Mouse (Mus musculus): ENCODE results near the gene Chsy1. TPM values are rescaled to one million over a fixed set of nuclear protein-coding genes. Genes with fewer than 3 reads are reported as not detected.
A peak's percentile ranks its signal among the peaks of the same experiment; 100 is the strongest.

Gene Chsy1
- polyA plus RNA-seq, 1 experiment from 2014 or later, result 10.0 TPM

GRCm38 (mm10) chr7:66159961-66160360, 50.6 kb downstream of the Chsy1 start:
- Histone ChIP-seq H3K4me2 (ENCODE audit: low read length) (no peak overlapping the region), H3K4me3 (ENCODE audit: low read length) (no peak overlapping the region), H3K36me3 (ENCODE audit: control insufficient read depth, insufficient read depth, low read length) (no peaks in the 10 kb centered on the region), H3K9ac (ENCODE audit: low read depth, low read length) (no peak overlapping the region), H3K4me1 (ENCODE audit: control insufficient read depth, insufficient read depth, low read depth, low read length) (peaks cover 18% of the 10 kb centered on the region), H3K27ac (ENCODE audit: low read depth, low read length) (no peak overlapping the region), H3K9me3 (ENCODE audit: control insufficient read depth, low read length) (no peaks in the 10 kb centered on the region), H3K27me3 (replicated peaks; ENCODE audit: control insufficient read depth, insufficient read depth, low read length) (no peaks in the 10 kb centered on the region)
- no peak for ATAC-seq
- 33% methylated on average over 5 of the region's 5 CpGs for WGBS

DNA sequence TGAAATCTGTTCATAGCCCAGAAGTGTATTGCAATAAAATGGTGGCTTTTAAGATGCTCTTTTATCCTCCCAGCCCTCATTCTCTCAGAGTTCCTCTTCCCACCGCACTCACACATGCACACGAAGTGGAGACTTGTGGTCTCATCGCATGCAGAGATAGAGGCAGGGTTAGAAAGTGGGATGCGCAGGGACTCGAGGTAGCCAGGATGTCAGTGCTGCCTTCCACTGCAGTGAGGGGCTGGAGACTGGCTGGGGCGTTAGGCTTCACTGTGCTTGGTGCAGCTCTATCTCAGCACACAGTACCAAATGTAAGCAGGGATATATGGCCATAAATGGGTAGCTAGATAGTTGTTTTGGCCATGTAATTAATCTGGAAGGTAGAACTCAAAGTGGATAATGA, 52.5 kb downstream of the Chsy1 start:
- no peaks in the 10 kb centered on the region for H3K36me3 ChIP-seq (ENCODE audit: control insufficient read depth, insufficient read depth, low read length)
- 92% methylated on average over 6 of the region's 6 CpGs for WGBS
- H3K9ac ChIP-seq (ENCODE audit: low read depth, low read length), result no peak overlapping the region
- ATAC-seq, result no peak
- H3K27me3 ChIP-seq (replicated peaks; ENCODE audit: control insufficient read depth, insufficient read depth, low read length), result no peaks in the 10 kb centered on the region
- H3K9me3 ChIP-seq (ENCODE audit: control insufficient read depth, low read length), result no peaks in the 10 kb centered on the region
- peaks cover 21% of the 10 kb centered on the region for H3K4me1 ChIP-seq (ENCODE audit: control insufficient read depth, insufficient read depth, low read depth, low read length)
- no peak overlapping the region for H3K4me3 ChIP-seq (ENCODE audit: low read length)
- H3K4me2 ChIP-seq (ENCODE audit: low read length), result no peak overlapping the region
- H3K27ac ChIP-seq (ENCODE audit: low read depth, low read length), result no peak overlapping the region

DNA sequence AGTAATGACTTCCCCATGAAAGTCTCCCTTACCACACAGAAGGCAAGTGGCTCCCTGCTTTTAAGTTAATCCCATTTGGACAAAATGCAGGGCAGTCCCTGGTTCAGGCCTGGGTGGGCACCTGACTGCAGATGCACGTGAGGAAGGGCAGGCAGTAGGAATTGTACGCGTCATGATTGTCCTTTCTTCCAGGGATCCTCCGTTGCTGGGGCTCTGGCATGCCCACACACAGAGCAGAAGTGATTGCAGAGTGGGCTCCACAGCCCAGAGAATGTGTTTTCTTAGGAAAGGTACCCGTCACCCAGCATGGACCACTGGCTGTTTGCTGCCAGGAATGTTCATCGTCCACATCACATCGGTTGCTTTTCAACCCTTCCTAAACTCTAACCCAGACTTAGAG, 53.2 kb downstream of the Chsy1 start:
- no peak for ATAC-seq
- Histone ChIP-seq H3K9ac (ENCODE audit: low read depth, low read length) (no peak overlapping the region), H3K9me3 (ENCODE audit: control insufficient read depth, low read length) (no peaks in the 10 kb centered on the region), H3K27me3 (replicated peaks; ENCODE audit: control insufficient read depth, insufficient read depth, low read length) (no peaks in the 10 kb centered on the region), H3K4me3 (ENCODE audit: low read length) (no peak overlapping the region), H3K4me1 (ENCODE audit: control insufficient read depth, insufficient read depth, low read depth, low read length) (peaks cover 18% of the 10 kb centered on the region), H3K4me2 (ENCODE audit: low read length) (no peak overlapping the region), H3K36me3 (ENCODE audit: control insufficient read depth, insufficient read depth, low read length) (no peaks in the 10 kb centered on the region), H3K27ac (ENCODE audit: low read depth, low read length) (no peak overlapping the region)
- 63% methylated on average over 7 of the region's 7 CpGs for WGBS

DNA sequence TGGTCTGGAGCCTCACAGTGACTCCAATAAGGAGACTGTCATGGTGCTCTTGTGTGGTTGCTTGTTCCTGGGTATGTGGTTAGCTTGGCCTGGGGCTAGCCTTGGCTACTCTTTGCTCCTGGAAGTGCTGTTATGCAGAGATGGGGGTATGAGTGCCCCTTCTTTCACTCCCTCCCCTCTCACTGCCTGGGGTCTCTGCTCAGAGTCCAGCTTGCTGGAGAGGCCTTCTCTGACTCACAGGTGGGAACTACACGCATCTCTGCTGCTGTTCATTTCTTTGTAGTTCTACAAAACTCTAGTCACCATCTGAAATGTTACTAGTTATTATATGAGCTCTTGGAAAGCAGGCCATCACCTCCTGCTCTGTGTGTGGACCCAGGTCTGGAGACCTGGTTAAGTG, 53.7 kb downstream of the Chsy1 start:
- ATAC-seq, result no peak
- Histone ChIP-seq H3K4me1 (ENCODE audit: control insufficient read depth, insufficient read depth, low read depth, low read length) (peaks cover 15% of the 10 kb centered on the region), H3K27ac (ENCODE audit: low read depth, low read length) (no peak overlapping the region), H3K4me3 (ENCODE audit: low read length) (no peak overlapping the region), H3K27me3 (replicated peaks; ENCODE audit: control insufficient read depth, insufficient read depth, low read length) (no peaks in the 10 kb centered on the region), H3K4me2 (ENCODE audit: low read length) (no peak overlapping the region), H3K36me3 (ENCODE audit: control insufficient read depth, insufficient read depth, low read length) (no peaks in the 10 kb centered on the region), H3K9me3 (ENCODE audit: control insufficient read depth, low read length) (no peaks in the 10 kb centered on the region), H3K9ac (ENCODE audit: low read depth, low read length) (no peak overlapping the region)
- 77% methylated on average over 1 of the region's 1 CpGs for WGBS

DNA sequence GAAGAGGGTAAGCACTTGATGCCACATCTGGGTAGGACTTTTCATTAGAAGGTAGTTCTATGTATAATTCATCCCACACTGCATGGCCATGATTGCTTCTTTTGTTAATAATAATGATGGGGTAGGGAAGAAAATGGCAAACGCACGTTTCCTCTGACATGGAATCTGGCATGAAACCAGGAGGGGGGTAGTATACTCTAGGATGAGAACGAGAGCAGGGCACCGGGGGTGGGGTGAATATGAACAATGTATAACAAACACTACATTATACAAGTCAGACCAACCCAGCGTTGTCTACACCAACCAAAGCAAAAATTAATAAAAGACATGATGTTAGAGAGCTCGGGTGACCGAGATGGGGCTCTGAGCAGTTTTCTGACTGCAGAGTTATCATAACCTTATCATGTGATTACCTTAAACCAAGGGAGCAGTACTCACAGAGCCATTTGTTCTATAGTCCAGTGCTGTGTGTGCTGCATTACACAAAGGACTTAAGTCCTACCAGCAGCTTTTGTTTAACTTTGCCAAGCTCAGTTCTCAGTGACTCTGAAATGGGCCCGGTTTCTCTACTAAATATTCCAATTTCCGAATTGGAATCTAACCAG, 55.2 kb downstream of the Chsy1 start:
- H3K27ac ChIP-seq (ENCODE audit: low read depth, low read length), result no peak overlapping the region
- no peaks in the 10 kb centered on the region for H3K9me3 ChIP-seq (ENCODE audit: control insufficient read depth, low read length)
- H3K4me1 ChIP-seq (ENCODE audit: control insufficient read depth, insufficient read depth, low read depth, low read length), result peaks cover 13% of the 10 kb centered on the region; the same call in 1 of the 2 replicates
- no peak overlapping the region for H3K4me2 ChIP-seq (ENCODE audit: low read length)
- no peak for ATAC-seq
- WGBS, result 61% methylated on average over 9 of the region's 9 CpGs
- no peaks in the 10 kb centered on the region for H3K27me3 ChIP-seq (replicated peaks; ENCODE audit: control insufficient read depth, insufficient read depth, low read length)
- H3K36me3 ChIP-seq (ENCODE audit: control insufficient read depth, insufficient read depth, low read length), result no peaks in the 10 kb centered on the region
- H3K4me3 ChIP-seq (ENCODE audit: low read length), result no peak overlapping the region
- no peak overlapping the region for H3K9ac ChIP-seq (ENCODE audit: low read depth, low read length)

DNA sequence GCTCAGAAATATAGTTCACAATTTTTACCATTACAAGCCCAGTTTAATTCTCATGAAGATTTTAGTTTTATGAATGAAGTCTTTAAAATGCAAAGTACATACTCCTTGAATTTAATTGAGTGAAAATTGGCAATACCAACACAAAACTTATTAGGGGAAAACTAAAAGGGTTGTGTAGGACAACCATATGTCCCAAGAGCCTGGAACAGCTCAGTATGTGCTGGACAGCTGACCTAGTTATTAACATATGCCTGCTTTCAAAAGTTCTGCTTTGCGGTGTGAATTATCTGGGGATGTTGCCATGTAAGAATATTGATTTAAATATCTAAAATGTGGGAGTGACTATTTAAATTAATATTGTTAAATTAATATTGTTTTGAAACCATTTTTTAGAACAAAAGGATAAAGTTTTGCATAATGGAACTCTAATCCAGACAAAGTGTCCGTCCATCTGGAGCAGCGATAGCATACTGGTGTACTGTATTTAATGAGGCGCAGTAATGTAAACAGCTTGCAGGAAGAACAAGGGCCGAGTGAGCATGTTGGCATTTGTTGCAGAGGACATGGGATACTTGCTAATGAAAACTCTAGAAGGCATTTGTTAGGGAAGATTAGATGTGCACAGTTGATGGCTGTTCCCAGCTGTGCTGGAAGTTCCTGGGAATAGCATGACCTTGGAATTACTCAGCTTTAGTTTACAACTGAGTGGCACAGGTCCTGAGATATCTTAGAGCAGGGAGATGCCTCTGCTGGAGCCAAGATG, 55.9 kb downstream of the Chsy1 start:
- WGBS, result 30% methylated on average over 5 of the region's 5 CpGs
- no peak overlapping the region for H3K9ac ChIP-seq (ENCODE audit: low read depth, low read length)
- no peaks in the 10 kb centered on the region for H3K27me3 ChIP-seq (replicated peaks; ENCODE audit: control insufficient read depth, insufficient read depth, low read length)
- H3K4me3 ChIP-seq (ENCODE audit: low read length), result no peak overlapping the region
- no peak overlapping the region for H3K4me2 ChIP-seq (ENCODE audit: low read length)
- H3K27ac ChIP-seq (ENCODE audit: low read depth, low read length), result peak overlapping the region; percentile 4; the same call in 1 of the 2 replicates
- H3K9me3 ChIP-seq (ENCODE audit: control insufficient read depth, low read length), result no peaks in the 10 kb centered on the region
- ATAC-seq, result peak; percentile 78
- H3K36me3 ChIP-seq (ENCODE audit: control insufficient read depth, insufficient read depth, low read length), result no peaks in the 10 kb centered on the region
- H3K4me1 ChIP-seq (ENCODE audit: control insufficient read depth, insufficient read depth, low read depth, low read length), result peaks cover 13% of the 10 kb centered on the region; the same call in 1 of the 2 replicates

GRCm38 (mm10) chr7:66168877-66169276, 59.6 kb downstream of the Chsy1 start:
- no peaks in the 10 kb centered on the region for H3K27me3 ChIP-seq (replicated peaks; ENCODE audit: control insufficient read depth, insufficient read depth, low read length)
- ATAC-seq, result no peak
- H3K4me3 ChIP-seq (ENCODE audit: low read length), result no peak overlapping the region
- H3K4me2 ChIP-seq (ENCODE audit: low read length), result no peak overlapping the region
- H3K9ac ChIP-seq (ENCODE audit: low read depth, low read length), result no peak overlapping the region
- H3K9me3 ChIP-seq (ENCODE audit: control insufficient read depth, low read length), result no peaks in the 10 kb centered on the region
- H3K27ac ChIP-seq (ENCODE audit: low read depth, low read length), result no peak overlapping the region
- 91% methylated on average over 7 of the region's 7 CpGs for WGBS
- H3K36me3 ChIP-seq (ENCODE audit: control insufficient read depth, insufficient read depth, low read length), result peaks cover 11% of the 10 kb centered on the region
- peaks cover 13% of the 10 kb centered on the region; the same call in 1 of the 2 replicates for H3K4me1 ChIP-seq (ENCODE audit: control insufficient read depth, insufficient read depth, low read depth, low read length)

GRCm38 (mm10) chr7:66169476-66169875, 60.2 kb downstream of the Chsy1 start:
- Histone ChIP-seq H3K36me3 (ENCODE audit: control insufficient read depth, insufficient read depth, low read length) (peaks cover 11% of the 10 kb centered on the region), H3K4me3 (ENCODE audit: low read length) (no peak overlapping the region), H3K9ac (ENCODE audit: low read depth, low read length) (no peak overlapping the region), H3K4me2 (ENCODE audit: low read length) (no peak overlapping the region), H3K27me3 (replicated peaks; ENCODE audit: control insufficient read depth, insufficient read depth, low read length) (no peaks in the 10 kb centered on the region), H3K27ac (ENCODE audit: low read depth, low read length) (no peak overlapping the region), H3K4me1 (ENCODE audit: control insufficient read depth, insufficient read depth, low read depth, low read length) (peaks cover 8% of the 10 kb centered on the region; the same call in 1 of the 2 replicates), H3K9me3 (ENCODE audit: control insufficient read depth, low read length) (no peaks in the 10 kb centered on the region)
- no peak for ATAC-seq
- WGBS, result 76% methylated on average over 6 of the region's 6 CpGs

DNA sequence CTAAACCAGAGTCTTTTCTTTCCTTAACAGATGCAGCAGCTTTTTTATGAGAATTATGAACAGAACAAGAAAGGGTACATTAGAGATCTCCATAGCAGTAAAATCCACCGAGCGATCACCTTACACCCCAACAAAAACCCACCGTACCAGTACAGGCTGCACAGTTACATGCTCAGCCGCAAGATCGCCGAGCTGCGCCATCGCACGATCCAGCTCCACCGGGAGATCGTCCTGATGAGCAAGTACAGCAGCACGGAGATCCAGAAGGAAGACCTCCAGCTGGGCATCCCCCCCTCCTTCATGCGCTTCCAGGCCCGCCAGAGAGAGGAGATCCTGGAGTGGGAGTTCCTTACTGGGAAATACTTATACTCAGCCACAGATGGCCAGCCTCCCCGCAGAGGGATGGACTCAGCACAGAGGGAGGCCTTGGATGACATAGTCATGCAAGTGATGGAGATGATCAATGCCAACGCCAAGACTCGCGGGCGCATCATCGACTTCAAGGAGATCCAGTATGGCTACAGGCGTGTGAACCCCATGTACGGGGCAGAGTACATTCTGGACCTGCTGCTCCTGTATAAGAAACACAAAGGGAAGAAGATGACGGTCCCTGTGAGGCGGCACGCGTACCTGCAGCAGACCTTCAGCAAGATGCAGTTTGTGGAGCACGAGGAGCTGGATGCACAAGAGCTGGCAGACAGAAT, 61.6 kb downstream of the Chsy1 start:
- no peak for ATAC-seq
- peaks cover 11% of the 10 kb centered on the region for H3K36me3 ChIP-seq (ENCODE audit: control insufficient read depth, insufficient read depth, low read length)
- no peak overlapping the region for H3K27ac ChIP-seq (ENCODE audit: low read depth, low read length)
- WGBS, result 89% methylated on average over 27 of the region's 27 CpGs
- no peak overlapping the region for H3K4me3 ChIP-seq (ENCODE audit: low read length)
- H3K9me3 ChIP-seq (ENCODE audit: control insufficient read depth, low read length), result no peaks in the 10 kb centered on the region
- no peak overlapping the region for H3K4me2 ChIP-seq (ENCODE audit: low read length)
- no peaks in the 10 kb centered on the region for H3K4me1 ChIP-seq (ENCODE audit: control insufficient read depth, insufficient read depth, low read depth, low read length)
- H3K27me3 ChIP-seq (replicated peaks; ENCODE audit: control insufficient read depth, insufficient read depth, low read length), result no peaks in the 10 kb centered on the region
- H3K9ac ChIP-seq (ENCODE audit: low read depth, low read length), result no peak overlapping the region

Data from hindbrain, embryonic 16.5 days (tissue).